Mouse (Mus musculus) small intestine, adult 2 months (tissue): ENCODE data around the gene Grid2ip. TPM values are rescaled to one million over a fixed set of nuclear protein-coding genes. Genes with fewer than 3 reads are reported as not detected.

Experiments
- H3K27ac ChIP-seq: fragments of 200-500 bp; 2 replicates; pipeline ENCODE4 v1.5.1; 2012; ENCODE audit warnings: low read depth, low read length, control low read depth, inconsistent platforms; ENCODE audit not compliant: insufficient read depth
- H3K27me3 ChIP-seq: fragments of 200-500 bp; 2 replicates; pipeline ENCODE4 v1.6.1; 2012; ENCODE audit warnings: mild to moderate bottlenecking, moderate library complexity, low read length, inconsistent platforms; ENCODE audit not compliant: control insufficient read depth, insufficient read depth
- H3K36me3 ChIP-seq: fragments of 200-500 bp; 2 replicates; pipeline ENCODE4 v1.6.1; 2012; ENCODE audit warnings: mild to moderate bottlenecking, low read length, control low read depth, inconsistent platforms; ENCODE audit not compliant: control insufficient read depth, insufficient read depth
- H3K4me1 ChIP-seq: fragments of 200-500 bp; 2 replicates; pipeline ENCODE4 v1.6.1; 2012; ENCODE audit warnings: low read length, inconsistent platforms, mixed read lengths; ENCODE audit not compliant: control insufficient read depth, insufficient read depth, insufficient read length
- H3K4me3 ChIP-seq: fragments of 200-500 bp; 2 replicates; pipeline ENCODE4 v1.5.1; 2012; ENCODE audit warnings: low read depth, mild to moderate bottlenecking, control low read depth, inconsistent platforms, low read length, moderate library complexity
- CTCF ChIP-seq: fragments of 200-500 bp; IDR thresholded peaks from 2 replicates; pipeline ENCODE4 v1.5.1; 2012; ENCODE audit warnings: low read depth, mild to moderate bottlenecking, control low read depth, inconsistent platforms, low read length, moderate library complexity, mixed read lengths; ENCODE audit not compliant: insufficient replicate concordance, insufficient read length; ENCODE audit errors: extremely low read depth
- POLR2A ChIP-seq: fragments of 200-500 bp; IDR thresholded peaks from 2 replicates; pipeline ENCODE4 v1.6.1; 2012; ENCODE audit warnings: low read depth, mild to moderate bottlenecking, control low read depth, inconsistent platforms, low read length, moderate library complexity
- WGBS: fragments of 180-500 bp; shearing (Covaris S2); methylation state at CpG from one replicate; pipeline ENCODE4 v1.1.7; 2018; 5-methylcytosine and 5-hydroxymethylcytosine counted together
- polyA plus RNA-seq: library from polyadenylated mRNA; depleted of rRNA; stranded (reverse); fragments of >200 nt; gene quantifications from 2 replicates; pipeline ENCODE4 v1.2.3, GENCODE M21; 2012; rRNA removed

Grid2ip gene
- polyA plus RNA-seq, 1 experiment = 0.22 TPM

DNA sequence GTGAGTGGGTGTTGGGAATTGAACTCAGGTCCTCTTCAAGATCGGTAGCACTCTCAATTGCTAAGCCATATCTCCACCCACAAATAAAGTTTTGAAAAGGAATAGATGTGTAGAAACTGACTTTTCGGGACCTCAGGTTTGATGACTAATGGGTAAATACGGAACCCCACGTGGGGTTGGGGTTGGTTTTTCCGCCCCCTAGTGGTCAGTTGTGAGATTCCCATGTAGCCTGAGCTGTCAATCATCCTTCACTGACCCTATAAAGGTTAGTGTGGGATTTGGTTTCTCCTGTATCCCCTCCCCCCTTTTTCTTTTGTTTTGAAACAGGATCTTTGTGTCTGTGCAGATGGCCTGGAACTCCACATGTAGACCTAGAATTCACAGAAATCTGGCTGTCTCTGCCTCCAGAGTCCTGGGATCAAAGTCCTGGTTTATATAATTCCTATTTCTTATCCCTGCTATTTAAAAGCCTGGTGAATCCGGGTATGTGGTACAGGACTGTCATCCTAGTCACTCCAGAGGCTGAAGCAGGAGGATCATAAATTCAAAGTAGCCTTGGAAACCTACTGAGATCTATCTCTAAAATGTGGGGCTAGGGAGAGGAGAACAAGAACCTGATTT lies 66.9 kb downstream of the Grid2ip start:
- Histone ChIP-seq H3K27ac (no peak overlapping the region), H3K4me1 (no peaks in the 10 kb centered on the region), H3K36me3 (peaks cover 25% of the 10 kb centered on the region), H3K27me3 (no peaks in the 10 kb centered on the region), H3K4me3 (no peak overlapping the region)
- 5% methylated on average over 6 of the region's 6 CpGs for whole genome bisulfite sequencing
- peak; percentile 83; the same call in 1 of the 2 replicates for TF ChIP-seq CTCF
- no peak for TF ChIP-seq POLR2A

GRCm38 (mm10) chr5:143434421-143434820 lies 77.3 kb downstream of the Grid2ip start:
- H3K4me1 ChIP-seq = no peaks in the 10 kb centered on the region
- H3K27ac ChIP-seq = no peak overlapping the region
- 6% methylated on average over 4 of the region's 4 CpGs for WGBS
- no peaks in the 10 kb centered on the region for H3K27me3 ChIP-seq
- H3K36me3 ChIP-seq = no peaks in the 10 kb centered on the region
- no peak overlapping the region for H3K4me3 ChIP-seq
- TF ChIP-seq CTCF = peak; percentile 93; the same call in 1 of the 2 replicates
- no peak for TF ChIP-seq POLR2A

GRCm38 (mm10) chr5:143441298-143441697 lies 84.2 kb downstream of the Grid2ip start:
- Histone ChIP-seq H3K27ac (peak overlapping the region; percentile 78), H3K27me3 (no peaks in the 10 kb centered on the region), H3K4me1 (peaks cover 8% of the 10 kb centered on the region), H3K36me3 (no peaks in the 10 kb centered on the region), H3K4me3 (no peak overlapping the region)
- 17% methylated on average over 3 of the region's 3 CpGs for WGBS
- TF ChIP-seq CTCF (no peak), POLR2A (no peak)

DNA sequence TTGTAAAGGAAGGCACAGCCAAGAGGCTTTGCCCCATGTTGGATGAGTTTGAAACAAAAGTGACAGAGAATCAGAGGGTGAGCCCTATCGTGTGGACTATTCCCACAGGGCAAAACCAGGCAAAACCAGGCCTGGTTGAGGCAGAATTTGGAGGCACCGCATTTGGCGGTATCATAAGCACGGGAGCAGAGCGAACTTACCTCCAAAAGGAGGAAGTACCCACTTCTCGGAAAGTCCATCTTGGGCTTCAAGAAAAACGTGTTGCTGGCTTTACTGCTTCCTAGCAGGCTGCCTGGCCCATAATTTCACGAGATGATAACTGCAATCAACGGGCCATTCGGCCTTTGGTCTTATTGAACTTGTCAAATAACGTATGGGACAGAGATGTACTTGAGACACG lies 84.6 kb downstream of the Grid2ip start:
- H3K36me3 ChIP-seq = no peaks in the 10 kb centered on the region
- H3K27ac ChIP-seq = peak overlapping the region; percentile 78
- H3K4me1 ChIP-seq = peaks cover 8% of the 10 kb centered on the region
- no peak overlapping the region for H3K4me3 ChIP-seq
- no peaks in the 10 kb centered on the region for H3K27me3 ChIP-seq
- 32% methylated on average over 12 of the region's 12 CpGs for WGBS
- no peak for TF ChIP-seq CTCF

Other genes starting within 250 kb of the Grid2ip start
- gene Rnf216, start 244.3 kb upstream of the Grid2ip start, polyA plus RNA-seq = 10.3 and 24.3 TPM in 2 replicates
- gene Olfr718-ps1, start 209.8 kb upstream of the Grid2ip start, polyA plus RNA-seq = not detected in 2 replicates
- gene Rbak, start 176.6 kb upstream of the Grid2ip start, polyA plus RNA-seq = 1.3 and 1.4 TPM in 2 replicates
- not detected in 2 replicates for gene Spdye4b, start 176.3 kb upstream of the Grid2ip start, polyA plus RNA-seq
- gene Spdye4a, start 130.4 kb upstream of the Grid2ip start, polyA plus RNA-seq = not detected in 2 replicates
- gene Zfp12, start 122.2 kb upstream of the Grid2ip start, polyA plus RNA-seq = 2.4 and 2.6 TPM in 2 replicates
- 3.5 and 5.6 TPM in 2 replicates for gene Zfp316, start 87.3 kb upstream of the Grid2ip start, polyA plus RNA-seq
- gene Zfp853, start 63.7 kb upstream of the Grid2ip start, polyA plus RNA-seq = 0.34 and 0.35 TPM in 2 replicates
- gene E130309D02Rik, start 42.0 kb upstream of the Grid2ip start, polyA plus RNA-seq = 19.8 and 28.2 TPM in 2 replicates
- 24.4 and 44.6 TPM in 2 replicates for gene Zdhhc4, start 28.1 kb upstream of the Grid2ip start, polyA plus RNA-seq
- gene Kdelr2, start 46.5 kb downstream of the Grid2ip start, polyA plus RNA-seq = 163 and 240 TPM in 2 replicates
- gene Daglb, start 107.2 kb downstream of the Grid2ip start, polyA plus RNA-seq = 9.8 and 12.7 TPM in 2 replicates
- gene Rac1, start 170.7 kb downstream of the Grid2ip start, polyA plus RNA-seq = 219 and 504 TPM in 2 replicates